Comparison of ENCODE assay signal across 22 mouse cellular contexts in genomic region chr5:62725551-62725950, GRCm38 (mm10). TPM values are rescaled to one million over a fixed set of nuclear protein-coding genes. Genes with fewer than 3 reads are reported as not detected.
A peak's percentile ranks its signal among the peaks of the same experiment; 100 is the strongest.
DNase-seq lines count a peak whose midpoint lies in the region; ATAC-seq and TF ChIP-seq lines count a peak whose summit lies in the region.
"Had no signal": no experiment of that assay in that cellular context is flagged by ENCODE, and none has a peak within 500 bp of the region (broad histone marks: within the 10 kb centered on the region; RNA-seq: fewer than 3 reads in every experiment).

No protein-coding gene starts in this region.

- H3K4me3 ChIP-seq in hindbrain, postnatal 0 days (ENCODE audit: low read length): no peak overlapping the region
- no peak overlapping the region for H3K4me3 ChIP-seq in hindbrain, embryonic 13.5 days
- H3K4me3 ChIP-seq in kidney, embryonic 15.5 days (replicated peaks): no peak overlapping the region
- H3K4me3 ChIP-seq: heart, adult 2 months; heart, embryonic 13.5 days; lung, embryonic 15.5 days; neural tube, embryonic 12.5 days had no signal

- no peaks in the 10 kb centered on the region for H3K9me3 ChIP-seq in hindbrain, postnatal 0 days (ENCODE audit: low read length)
- no peaks in the 10 kb centered on the region for H3K9me3 ChIP-seq in hindbrain, embryonic 13.5 days
- no peaks in the 10 kb centered on the region for H3K9me3 ChIP-seq in kidney, embryonic 15.5 days (replicated peaks)
- H3K9me3 ChIP-seq: heart, embryonic 13.5 days; lung, embryonic 15.5 days; neural tube, embryonic 12.5 days had no signal

- 71% methylated on average over 2 of the region's 2 CpGs for WGBS in hindbrain, postnatal 0 days
- WGBS in hindbrain, embryonic 13.5 days: 77% methylated on average over 2 of the region's 2 CpGs
- 91% methylated on average over 2 of the region's 2 CpGs for WGBS in kidney, embryonic 15.5 days

- no peak overlapping the region for H3K4me2 ChIP-seq in hindbrain, postnatal 0 days (ENCODE audit: low read depth, low read length)
- no peak overlapping the region for H3K4me2 ChIP-seq in hindbrain, embryonic 13.5 days
- no peak overlapping the region for H3K4me2 ChIP-seq in kidney, embryonic 15.5 days
- H3K4me2 ChIP-seq: heart, embryonic 13.5 days; lung, embryonic 15.5 days; neural tube, embryonic 12.5 days had no signal

- H3K9ac ChIP-seq in hindbrain, postnatal 0 days (replicated peaks; ENCODE audit: low read length): no peak overlapping the region
- H3K9ac ChIP-seq in hindbrain, embryonic 13.5 days: no peak overlapping the region
- H3K9ac ChIP-seq in kidney, embryonic 15.5 days: no peak overlapping the region
- H3K9ac ChIP-seq: forebrain, postnatal 0 days; heart, embryonic 13.5 days; liver, embryonic 14.5 days; lung, embryonic 15.5 days; neural tube, embryonic 12.5 days had no signal

- H3K4me1 ChIP-seq in hindbrain, postnatal 0 days (ENCODE audit: insufficient read depth, low read length): no peaks in the 10 kb centered on the region
- H3K4me1 ChIP-seq in hindbrain, embryonic 13.5 days (replicated peaks): no peaks in the 10 kb centered on the region
- no peaks in the 10 kb centered on the region for H3K4me1 ChIP-seq in kidney, embryonic 15.5 days
- H3K4me1 ChIP-seq: heart, embryonic 13.5 days; lung, embryonic 15.5 days; neural tube, embryonic 12.5 days had no signal

- no peak for TF ChIP-seq CTCF in hindbrain, postnatal 0 days (IDR thresholded peaks at IDR 0.05; ENCODE audit: low read depth)

- H3K36me3 ChIP-seq in hindbrain, postnatal 0 days (ENCODE audit: insufficient read depth, low read length): no peaks in the 10 kb centered on the region
- H3K36me3 ChIP-seq in hindbrain, embryonic 13.5 days: no peaks in the 10 kb centered on the region
- H3K36me3 ChIP-seq in kidney, embryonic 15.5 days: no peaks in the 10 kb centered on the region
- H3K36me3 ChIP-seq: heart, embryonic 13.5 days; lung, embryonic 15.5 days; neural tube, embryonic 12.5 days had no signal

- peak; percentile 27 for DNase-seq in hindbrain, postnatal 0 days (ENCODE audit: low spot score)
- DNase-seq in kidney, postnatal 25 days: peak; percentile 8 to 49
- DNase-seq in fat pad, adult 2 months (ENCODE audit: extremely low read depth, low read depth, low spot score): peak; percentile 37
- DNase-seq in lung, postnatal 36 days: no peak
- DNase-seq in cerebellum, postnatal 36 days: no peak
- DNase-seq: cerebellum, adult 9-10 months; forebrain, postnatal 0 days; gastrocnemius, postnatal 25 days; heart, adult 2 months; heart, postnatal 14 days; lung, postnatal 4 days; midbrain, embryonic 14.5 days; right cerebral cortex, postnatal 14 days; spleen, adult 18-20 months had no signal

- no peaks in the 10 kb centered on the region for H3K27me3 ChIP-seq in hindbrain, postnatal 0 days (ENCODE audit: insufficient read depth, low read length)
- no peaks in the 10 kb centered on the region for H3K27me3 ChIP-seq in hindbrain, embryonic 13.5 days
- no peaks in the 10 kb centered on the region for H3K27me3 ChIP-seq in kidney, embryonic 15.5 days
- H3K27me3 ChIP-seq: heart, embryonic 13.5 days; lung, embryonic 15.5 days; neural tube, embryonic 12.5 days had no signal

- no peak for ATAC-seq in hindbrain, postnatal 0 days
- ATAC-seq in hindbrain, embryonic 13.5 days (ENCODE audit: low FRiP score): no peak
- no peak for ATAC-seq in kidney, embryonic 15.5 days (replicated peaks; ENCODE audit: low FRiP score)
- ATAC-seq: forebrain, postnatal 0 days had no signal

- H3K27ac ChIP-seq in hindbrain, postnatal 0 days: no peak overlapping the region
- no peak overlapping the region for H3K27ac ChIP-seq in hindbrain, embryonic 13.5 days
- no peak overlapping the region for H3K27ac ChIP-seq in kidney, embryonic 15.5 days
- H3K27ac ChIP-seq: heart, adult 2 months; heart, embryonic 13.5 days; kidney, postnatal 0 days; liver, embryonic 14.5 days; lung, embryonic 15.5 days; neural tube, embryonic 12.5 days had no signal

RNA-seq across cellular contexts. Expression of gene Arap2, which starts 40.4 kb away (rescaled TPM):
- total RNA-seq in hindbrain, postnatal 0 days (2014; rRNA removed): 14.3 and 17.2 TPM in 2 replicates
- polyA plus RNA-seq in hindbrain, postnatal 0 days (2015; fragmentation: Nextera tagmentation; extraction: Ambion mirVana): 14.2 and 14.5 TPM in 2 replicates
- 2.4 and 4.1 TPM in 2 replicates for polyA plus RNA-seq in hindbrain, embryonic 13.5 days (2015; fragmentation: Nextera tagmentation; extraction: Ambion mirVana)
- 3.3 and 3.8 TPM in 2 replicates for polyA plus RNA-seq in kidney, embryonic 15.5 days (2015; fragmentation: Nextera tagmentation; extraction: Ambion mirVana)
- total RNA-seq: MEL had no signal

Comparison
In these comparisons a context has a peak if more than half of its experiments do, and no peak if none do; other contexts are left out.
1. DNase-seq: peak in hindbrain, postnatal 0 days (single experiment), kidney, postnatal 25 days (2 of 2) and fat pad, adult 2 months (single experiment); none in lung, postnatal 36 days (single experiment) and cerebellum, postnatal 36 days (0 of 2).